Mouse (Mus musculus) skeletal muscle tissue, postnatal 0 days (tissue): ENCODE measurements around the gene Mkrn3. TPM values are rescaled to one million over a fixed set of nuclear protein-coding genes. Genes with fewer than 3 reads are reported as not detected.

Experiments used
- polyA plus RNA-seq: library from polyadenylated mRNA; unstranded; fragments of >200 nt; fragmentation: Nextera tagmentation; extraction: Ambion mirVana; gene quantifications from 2 replicates; pipeline ENCODE4 v1.2.1, GENCODE M21; 2015

Mkrn3 gene
- 2.8 and 3.1 TPM in 2 replicates for polyA plus RNA-seq

GRCm38 (mm10) chr7:62419493-62420360, at the start of gene Mkrn3:
TSS of gene Mkrn3 (minus strand) at chr7:62420139.

GRCm38 (mm10) chr7:62463878-62464755, 44.2 kb upstream of the Mkrn3 start, which contains the start of gene Peg12:
TSS of gene Peg12 (minus strand) at chr7:62464510.

DNA sequence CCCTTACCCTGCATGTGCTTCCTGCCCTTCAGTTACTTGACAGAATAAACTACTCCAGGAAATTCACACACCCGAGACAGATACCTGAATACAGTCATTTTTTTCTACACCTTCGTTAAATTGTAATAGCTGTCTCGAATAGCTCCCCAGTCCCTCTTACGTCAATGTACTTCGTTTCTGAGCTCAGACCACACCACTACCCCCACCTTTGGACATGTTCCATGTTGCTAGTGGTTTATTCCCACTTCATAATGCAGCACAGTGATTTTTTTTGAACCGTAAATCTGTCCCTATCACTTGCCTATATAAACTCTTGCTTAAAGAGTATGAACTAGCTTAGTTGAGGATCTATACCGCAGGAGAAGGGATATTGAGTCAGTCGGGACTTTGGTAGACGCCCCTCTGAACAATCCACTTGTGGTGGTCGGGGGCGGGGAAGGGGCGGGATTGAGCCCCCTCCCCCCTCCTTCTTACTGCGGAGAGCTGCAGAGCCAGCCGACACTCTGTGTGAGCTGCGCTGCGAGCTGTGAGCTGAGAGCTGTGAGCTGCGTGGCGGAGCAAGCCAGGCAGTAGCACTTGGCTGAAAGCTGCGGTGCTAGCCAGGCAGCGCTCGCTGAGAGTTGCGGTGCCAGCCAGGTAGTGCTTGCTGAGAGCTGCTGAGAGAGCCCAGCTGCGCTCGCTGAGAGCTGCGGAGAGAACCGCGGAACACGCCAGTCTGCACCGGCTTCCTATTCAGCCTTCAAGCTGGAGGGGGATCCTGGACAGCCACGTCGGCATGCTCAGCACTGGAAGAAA, 43.2 kb downstream of the Mkrn3 start, which contains the start of gene Magel2:
TSS of gene Magel2 (plus strand) at position 501 of the 795 bp plus-strand sequence.

Other genes with a start within 250 kb of the Mkrn3 start
- 209 and 221 TPM in 2 replicates for gene Ndn, start 73.6 kb downstream of the Mkrn3 start, polyA plus RNA-seq
- 8.2 and 11.3 TPM in 2 replicates for gene Magel2, start 43.1 kb downstream of the Mkrn3 start, polyA plus RNA-seq
- 13.8 and 15.3 TPM in 2 replicates for gene Peg12, start 44.4 kb upstream of the Mkrn3 start, polyA plus RNA-seq